Mouse (Mus musculus): ENCODE data around the gene Cbl. TPM values are rescaled to one million over a fixed set of nuclear protein-coding genes. Genes with fewer than 3 reads are reported as not detected.
"Not testable (repeated sequence)": the region's sequence is repeated elsewhere in the genome, so short reads cannot be mapped to it uniquely, and the experiment has no call there.

The Cbl gene
- polyA plus RNA-seq, 1 experiment = 22.8 TPM

GRCm38 (mm10) chr9:44116182-44116581 is 117.7 kb downstream of the Cbl start:
- no peak for TF ChIP-seq POLR2A (IDR thresholded peaks at IDR 0.05; ENCODE audit: extremely low read depth, insufficient read depth, low read length)
- TF ChIP-seq CTCF (IDR thresholded peaks at IDR 0.05; ENCODE audit: extremely low read depth, insufficient read depth, low read length) = no peak
- Histone ChIP-seq H3K4me3 (ENCODE audit: insufficient read depth, low read length) (no peak overlapping the region), H3K4me1 (ENCODE audit: control insufficient read depth, insufficient read depth, low read length) (no peaks in the 10 kb centered on the region), H3K27ac (ENCODE audit: insufficient read depth, low read length) (no peak overlapping the region)

GRCm38 (mm10) chr9:44115599-44115998 is 118.2 kb downstream of the Cbl start:
- Histone ChIP-seq H3K4me3 (ENCODE audit: insufficient read depth, low read length) (no peak overlapping the region), H3K4me1 (ENCODE audit: control insufficient read depth, insufficient read depth, low read length) (no peaks in the 10 kb centered on the region), H3K27ac (ENCODE audit: insufficient read depth, low read length) (no peak overlapping the region)
- TF ChIP-seq POLR2A (IDR thresholded peaks at IDR 0.05; ENCODE audit: extremely low read depth, insufficient read depth, low read length) = no peak
- TF ChIP-seq CTCF (IDR thresholded peaks at IDR 0.05; ENCODE audit: extremely low read depth, insufficient read depth, low read length) = no peak

GRCm38 (mm10) chr9:44114453-44114852 is 119.4 kb downstream of the Cbl start:
- H3K4me3 ChIP-seq (ENCODE audit: insufficient read depth, low read length) = no peak overlapping the region
- no peak for TF ChIP-seq CTCF (IDR thresholded peaks at IDR 0.05; ENCODE audit: extremely low read depth, insufficient read depth, low read length)
- TF ChIP-seq POLR2A (IDR thresholded peaks at IDR 0.05; ENCODE audit: extremely low read depth, insufficient read depth, low read length) = no peak
- H3K4me1 ChIP-seq (ENCODE audit: control insufficient read depth, insufficient read depth, low read length) = 0 out of 2 replicates have a peak, but pooled peaks cover 2% of the 10 kb centered on the region
- no peak overlapping the region for H3K27ac ChIP-seq (ENCODE audit: insufficient read depth, low read length)

DNA sequence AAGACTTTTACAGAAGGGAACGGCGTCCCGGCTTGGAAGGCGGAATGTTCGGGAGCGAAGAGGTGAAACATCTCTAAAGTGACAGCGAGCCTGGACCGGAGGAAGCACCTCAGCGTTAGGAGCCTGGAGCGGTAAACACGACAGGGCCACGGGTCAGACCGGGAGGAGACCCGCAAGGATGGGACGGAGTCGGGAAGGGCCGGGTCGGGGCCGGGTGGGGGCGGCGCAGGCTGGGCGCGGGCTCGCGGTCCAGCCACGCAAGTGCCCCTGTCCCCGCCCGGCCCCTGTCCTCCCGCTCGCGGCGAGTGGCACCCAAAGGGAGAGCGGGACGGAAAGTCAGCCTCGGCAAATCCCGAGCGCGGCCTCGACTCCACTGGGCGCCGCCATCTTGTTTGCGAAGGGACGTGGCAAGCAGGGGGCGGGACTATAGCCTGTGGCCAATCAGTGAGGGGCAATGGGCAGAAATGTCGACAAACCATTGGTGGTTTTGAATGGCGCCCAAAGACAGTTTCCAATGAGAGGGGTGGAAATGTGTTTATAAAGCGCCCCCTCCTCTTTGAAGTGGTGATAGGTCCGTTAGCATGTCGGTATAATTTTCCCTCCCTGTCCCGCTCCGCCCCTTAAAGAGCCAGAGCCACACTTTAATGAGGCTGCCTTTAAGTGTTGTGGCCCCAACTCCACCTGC is 120.6 kb downstream of the Cbl start, which contains the start of the genes Gm49380 and Rnf26:
Gene Gm49380 (minus strand): TSS at position 396 of the 685 bp plus-strand sequence.
Gene Rnf26 (minus strand): TSS at position 413 of the 685 bp plus-strand sequence.
- peaks cover 3% of the 10 kb centered on the region; the same call in 1 of the 2 replicates for H3K4me1 ChIP-seq (ENCODE audit: control insufficient read depth, insufficient read depth, low read length)
- peak within 1 kb of the TSS; percentile 49 for H3K4me3 ChIP-seq (ENCODE audit: insufficient read depth, low read length)
- no peak within 1 kb of the TSS for H3K27ac ChIP-seq (ENCODE audit: insufficient read depth, low read length)
- TF ChIP-seq POLR2A (IDR thresholded peaks at IDR 0.05; ENCODE audit: extremely low read depth, insufficient read depth, low read length) (peak; percentile 78; the same call in 1 of the 2 replicates), CTCF (IDR thresholded peaks at IDR 0.05; ENCODE audit: extremely low read depth, insufficient read depth, low read length) (no peak)

GRCm38 (mm10) chr9:44111909-44112308 is 121.9 kb downstream of the Cbl start:
- not testable (repeated sequence) for H3K27ac ChIP-seq (ENCODE audit: insufficient read depth, low read length); H3K4me1 ChIP-seq (ENCODE audit: control insufficient read depth, insufficient read depth, low read length); H3K4me3 ChIP-seq (ENCODE audit: insufficient read depth, low read length)

- Histone ChIP-seq H3K4me1 (ENCODE audit: control insufficient read depth, insufficient read depth, low read length) (peaks cover 3% of the 10 kb centered on the region; the same call in 1 of the 2 replicates), H3K4me3 (ENCODE audit: insufficient read depth, low read length) (no peak overlapping the region), H3K27ac (ENCODE audit: insufficient read depth, low read length) (no peak overlapping the region)
- no peak for TF ChIP-seq POLR2A (IDR thresholded peaks at IDR 0.05; ENCODE audit: extremely low read depth, insufficient read depth, low read length)
- peak; percentile 79 for TF ChIP-seq CTCF (IDR thresholded peaks at IDR 0.05; ENCODE audit: extremely low read depth, insufficient read depth, low read length)
These were observed 124.3 kb downstream of the Cbl start for GRCm38 (mm10) chr9:44109360-44110095.

- no peak for TF ChIP-seq CTCF (IDR thresholded peaks at IDR 0.05; ENCODE audit: extremely low read depth, insufficient read depth, low read length)
- no peak for TF ChIP-seq POLR2A (IDR thresholded peaks at IDR 0.05; ENCODE audit: extremely low read depth, insufficient read depth, low read length)
- H3K27ac ChIP-seq (ENCODE audit: insufficient read depth, low read length) = no peak overlapping the region
- H3K4me1 ChIP-seq (ENCODE audit: control insufficient read depth, insufficient read depth, low read length) = peaks cover 3% of the 10 kb centered on the region; the same call in 1 of the 2 replicates
- H3K4me3 ChIP-seq (ENCODE audit: insufficient read depth, low read length) = no peak overlapping the region
These were observed 125.4 kb downstream of the Cbl start for GRCm38 (mm10) chr9:44108269-44109055.

GRCm38 (mm10) chr9:44107557-44108179 is 126.2 kb downstream of the Cbl start:
- TF ChIP-seq POLR2A (IDR thresholded peaks at IDR 0.05; ENCODE audit: extremely low read depth, insufficient read depth, low read length) (no peak), CTCF (IDR thresholded peaks at IDR 0.05; ENCODE audit: extremely low read depth, insufficient read depth, low read length) (0 out of 2 replicates have a peak, but pooled peaks have one; percentile 21)
- H3K27ac ChIP-seq (ENCODE audit: insufficient read depth, low read length) = 0 out of 2 replicates have a peak overlapping the region, but pooled peaks have one; percentile 9
- H3K4me3 ChIP-seq (ENCODE audit: insufficient read depth, low read length) = no peak overlapping the region
- peaks cover 3% of the 10 kb centered on the region; the same call in 1 of the 2 replicates for H3K4me1 ChIP-seq (ENCODE audit: control insufficient read depth, insufficient read depth, low read length)

DNA sequence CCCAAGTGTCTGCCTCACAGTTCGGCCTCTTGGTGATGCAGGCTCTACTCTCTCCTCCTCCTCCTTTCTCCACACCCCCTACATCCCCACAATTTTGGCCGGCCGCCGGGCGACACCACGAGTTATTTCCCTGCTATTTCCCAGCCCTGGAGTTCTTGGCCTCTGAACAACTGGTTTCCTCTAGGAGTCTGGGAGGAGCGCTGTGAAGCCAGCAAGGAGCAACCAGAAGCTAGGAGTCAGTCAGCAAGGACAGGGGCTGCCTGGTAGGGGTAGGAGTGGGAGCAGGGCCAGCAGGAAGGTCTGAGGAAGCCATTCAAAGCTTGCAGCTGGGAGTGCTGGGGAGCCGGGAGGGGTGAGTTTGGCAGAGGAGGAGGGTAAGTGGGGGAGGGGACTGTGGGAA is 126.7 kb downstream of the Cbl start, which contains the start of gene C1qtnf5:
Gene C1qtnf5 (plus strand): TSS at position 136 of the 400 bp plus-strand sequence.
- peaks cover 3% of the 10 kb centered on the region; the same call in 1 of the 2 replicates for H3K4me1 ChIP-seq (ENCODE audit: control insufficient read depth, insufficient read depth, low read length)
- H3K4me3 ChIP-seq (ENCODE audit: insufficient read depth, low read length) = no peak within 1 kb of the TSS
- 0 out of 2 replicates have a peak within 1 kb of the TSS, but pooled peaks have one; percentile 9 for H3K27ac ChIP-seq (ENCODE audit: insufficient read depth, low read length)
- TF ChIP-seq CTCF (IDR thresholded peaks at IDR 0.05; ENCODE audit: extremely low read depth, insufficient read depth, low read length) = no peak
- TF ChIP-seq POLR2A (IDR thresholded peaks at IDR 0.05; ENCODE audit: extremely low read depth, insufficient read depth, low read length) = no peak

Data from cortical plate, adult 2 months (tissue).